Mouse (Mus musculus): ENCODE measurements around the gene Smc1a. TPM values are rescaled to one million over a fixed set of nuclear protein-coding genes. Genes with fewer than 3 reads are reported as not detected.

Smc1a gene
- total RNA-seq, 2 experiments from 2014 or later: 49.0 to 54.6 TPM

Other genes starting within 250 kb of the Smc1a start
- gene Huwe1, start 215.6 kb upstream of the Smc1a start, total RNA-seq (2021): 100 to 1,000 TPM; 267 to 276 TPM
- gene Hsd17b10, start 14.6 kb upstream of the Smc1a start, total RNA-seq (2021): 10 to 100 TPM; 48.0 to 49.4 TPM
- gene Ribc1, start 133 bp upstream of the Smc1a start, total RNA-seq (2021): under 1 TPM in 1 of 2 experiments, not detected in 1; 0.67 TPM
- 100 to 1,000 TPM; 157 to 165 TPM for gene Iqsec2, start 127.8 kb downstream of the Smc1a start, total RNA-seq (2021)
- 10 to 100 TPM; 54.2 to 62.3 TPM for gene Kdm5c, start 216.6 kb downstream of the Smc1a start, total RNA-seq (2021)

Data from layer of hippocampus, postnatal 36 days (tissue).